Mouse (Mus musculus): ENCODE measurements around the gene A830031A19Rik. TPM values are rescaled to one million over a fixed set of nuclear protein-coding genes. Genes with fewer than 3 reads are reported as not detected.
A peak's percentile ranks its signal among the peaks of the same experiment; 100 is the strongest.

A830031A19Rik gene
- total RNA-seq, 2 experiments from 2014 or later = not detected

DNA sequence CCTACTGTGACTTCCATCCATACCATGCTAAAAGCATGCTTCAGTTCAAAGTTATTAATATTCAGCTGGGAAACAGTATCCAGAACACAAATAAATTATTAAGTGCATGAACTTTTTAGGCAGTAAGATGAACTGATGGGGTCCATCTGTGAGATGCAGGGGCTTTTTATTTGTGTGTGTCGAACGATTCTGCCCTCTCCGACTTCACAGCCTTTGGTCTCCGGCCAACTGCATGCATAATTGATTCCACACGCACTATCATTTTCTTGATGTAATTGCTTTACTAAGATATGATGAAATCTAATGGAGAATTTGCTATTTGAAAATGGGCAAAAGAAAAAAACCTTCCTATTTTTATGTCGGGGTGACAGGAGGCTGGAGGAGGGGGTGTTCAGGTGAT is 22.2 kb upstream of the A830031A19Rik start:
- ATAC-seq (replicated peaks; ENCODE audit: low FRiP score, poor library complexity, severe bottlenecking) = no peak

DNA sequence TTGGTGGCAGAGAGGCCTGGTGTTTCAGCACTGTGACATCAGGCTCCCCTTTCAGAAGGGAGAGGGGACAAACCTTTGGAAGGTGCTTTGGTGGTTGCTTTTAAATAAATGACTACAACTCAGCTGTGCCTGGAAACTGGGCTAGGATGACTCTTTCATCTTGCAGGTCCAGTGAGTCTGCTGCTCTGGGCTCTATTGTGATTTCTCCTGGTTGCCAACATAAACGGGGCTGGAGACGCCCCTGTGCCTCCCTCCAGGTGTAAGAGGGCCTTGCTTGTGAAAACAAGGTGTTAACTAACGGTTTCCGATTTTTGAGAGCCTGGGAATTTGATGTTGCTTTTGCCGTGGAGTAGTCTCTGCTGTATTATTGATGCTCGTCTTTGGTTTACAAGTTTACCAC is 21.6 kb upstream of the A830031A19Rik start:
- ATAC-seq (replicated peaks; ENCODE audit: low FRiP score, poor library complexity, severe bottlenecking) = no peak

DNA sequence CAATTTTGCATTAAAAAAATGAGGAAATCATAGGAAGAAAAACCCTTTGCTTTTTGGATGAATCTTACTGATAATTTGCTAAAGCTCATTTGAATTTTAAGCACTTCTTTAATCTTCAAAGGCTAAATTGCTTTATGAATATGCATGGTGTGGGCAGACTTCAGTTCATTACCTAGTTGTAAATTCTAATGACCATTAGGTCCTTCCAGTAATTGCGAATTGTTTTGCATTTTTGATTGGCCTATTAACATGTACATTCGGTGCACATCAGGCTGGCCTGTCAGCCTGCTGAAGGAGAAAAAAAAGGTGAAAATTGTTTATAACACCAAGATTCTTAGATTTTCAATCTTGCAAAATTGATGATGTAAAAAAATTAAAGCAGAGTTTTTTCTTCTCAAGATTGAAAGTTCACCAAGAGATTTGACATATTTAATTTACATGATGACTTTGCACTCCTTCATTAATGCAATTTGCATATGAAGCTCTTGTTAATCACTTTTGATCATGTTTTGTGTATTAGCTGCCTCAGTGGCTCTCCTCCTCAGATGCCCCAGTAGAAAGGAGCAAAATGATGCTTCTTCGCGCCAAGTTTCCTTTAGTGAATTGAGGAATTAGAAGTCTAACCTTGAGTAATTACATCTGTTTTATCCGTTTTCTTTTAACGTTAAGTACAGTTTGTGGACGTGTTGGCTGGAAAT is 21.0 kb upstream of the A830031A19Rik start:
- no peak for ATAC-seq (replicated peaks; ENCODE audit: low FRiP score, poor library complexity, severe bottlenecking)

DNA sequence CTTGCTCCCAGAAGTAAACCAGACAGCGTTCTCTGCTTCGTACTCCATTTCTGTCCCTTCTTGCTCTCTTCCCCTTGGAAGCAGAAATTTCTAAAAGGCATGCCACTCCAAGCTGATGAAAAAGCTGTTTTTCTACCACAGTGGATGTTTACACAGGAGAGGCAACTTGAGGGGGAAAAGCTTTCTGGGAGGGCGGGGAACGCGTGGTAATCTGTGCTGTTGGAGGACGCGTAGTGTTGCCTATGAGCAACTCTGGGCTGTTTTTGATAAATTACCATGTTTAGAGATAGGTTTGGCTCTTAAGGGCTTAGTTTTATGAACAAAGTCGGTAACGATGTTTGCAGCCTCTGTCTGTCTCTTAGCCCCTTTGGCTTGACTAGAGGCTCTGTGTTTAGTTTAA is 20.4 kb upstream of the A830031A19Rik start:
- ATAC-seq (replicated peaks; ENCODE audit: low FRiP score, poor library complexity, severe bottlenecking) = no peak

DNA sequence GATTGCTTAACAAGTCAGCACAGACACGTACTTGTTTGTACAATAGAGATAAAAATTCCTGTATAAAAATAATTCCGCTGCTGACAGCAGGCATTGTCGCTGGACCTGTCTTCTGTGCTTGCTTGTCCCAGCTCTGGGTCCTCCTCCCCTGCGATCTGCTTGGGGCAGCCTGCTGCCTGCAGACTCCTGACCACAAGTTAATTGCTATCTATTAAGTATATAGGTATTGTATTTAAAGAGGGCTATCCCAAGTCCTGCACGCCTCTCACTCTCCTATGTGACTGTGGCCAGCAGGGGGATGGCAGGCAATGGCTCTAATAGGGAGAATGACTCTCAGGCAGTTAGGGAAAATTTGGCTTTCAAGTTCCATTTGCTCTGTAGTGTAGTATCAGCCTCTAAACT is 19.2 kb upstream of the A830031A19Rik start:
- 0 out of 2 replicates have a peak, but pooled peaks have one; percentile 29 for ATAC-seq (replicated peaks; ENCODE audit: low FRiP score, poor library complexity, severe bottlenecking)

DNA sequence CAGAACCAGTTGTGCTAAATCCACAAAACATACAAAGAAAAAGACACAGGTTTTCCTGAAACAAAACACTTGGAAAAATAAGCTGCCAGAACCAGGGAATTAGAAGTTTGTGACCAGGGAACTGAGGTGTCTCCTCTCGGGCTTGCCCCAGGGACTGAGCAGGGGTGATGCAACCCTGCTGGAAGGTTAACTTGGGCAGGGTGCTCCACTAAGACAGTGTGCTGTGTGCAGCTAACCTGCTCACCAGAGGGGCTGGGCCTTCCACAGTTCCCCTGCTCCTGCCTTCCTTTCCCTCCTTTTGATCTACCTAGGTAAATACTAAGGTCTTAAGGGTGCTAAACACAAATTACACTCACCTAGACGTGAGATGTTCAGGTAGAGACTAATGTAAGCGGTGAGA is 17.8 kb upstream of the A830031A19Rik start:
- ATAC-seq (replicated peaks; ENCODE audit: low FRiP score, poor library complexity, severe bottlenecking) = no peak

DNA sequence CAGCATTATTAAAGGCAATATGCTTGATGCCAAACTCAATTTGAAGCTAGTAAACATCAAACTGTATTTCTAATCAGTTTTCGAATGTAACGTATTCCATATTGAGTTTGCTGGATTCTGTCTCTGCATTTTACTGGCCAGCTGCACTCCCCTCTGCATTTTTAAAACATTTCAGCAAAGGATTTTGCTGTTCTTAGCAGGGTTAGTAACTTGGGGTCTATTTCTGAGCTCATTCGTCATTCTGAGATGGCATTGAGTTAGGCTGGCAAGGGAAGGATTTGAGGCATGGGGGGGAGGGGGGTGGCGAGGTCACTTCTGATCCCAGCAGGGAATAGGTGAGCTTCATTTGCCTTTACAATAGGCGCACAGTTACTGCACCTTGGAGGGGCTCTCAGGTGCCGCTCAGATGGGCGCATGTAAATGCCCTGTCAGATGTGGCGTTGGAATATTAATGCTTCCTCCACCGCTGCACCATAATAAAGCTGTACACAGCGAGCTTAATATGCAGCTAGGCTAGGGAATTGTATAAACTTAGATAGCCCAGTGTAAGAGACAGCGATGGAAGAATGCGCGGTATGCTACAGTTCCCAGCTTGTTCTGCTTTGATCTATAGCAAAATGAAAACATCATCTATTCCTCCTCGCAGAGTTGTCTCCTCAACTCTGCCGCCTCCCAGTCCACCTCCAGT is 16.7 kb upstream of the A830031A19Rik start:
- ATAC-seq (replicated peaks; ENCODE audit: low FRiP score, poor library complexity, severe bottlenecking) = no peak

DNA sequence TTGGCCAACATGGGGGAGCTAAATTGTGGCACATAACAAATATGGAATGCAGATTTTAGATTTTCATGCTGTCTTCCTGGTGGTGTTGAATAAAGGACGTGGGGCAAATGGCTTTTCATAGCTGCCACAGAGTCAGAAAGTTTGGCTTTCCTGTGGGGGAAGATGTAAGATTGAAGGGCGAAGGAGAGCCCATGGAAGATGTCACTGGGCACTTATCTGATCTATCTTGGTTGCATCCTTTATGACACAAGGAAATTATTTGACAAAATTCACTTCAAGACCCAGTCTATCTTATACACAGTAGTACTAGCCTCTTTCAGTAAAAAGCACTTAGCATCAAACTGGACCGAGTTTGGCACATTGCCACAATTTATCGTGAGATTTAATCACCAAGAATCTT is 15.6 kb upstream of the A830031A19Rik start:
- ATAC-seq (replicated peaks; ENCODE audit: low FRiP score, poor library complexity, severe bottlenecking) = no peak

DNA sequence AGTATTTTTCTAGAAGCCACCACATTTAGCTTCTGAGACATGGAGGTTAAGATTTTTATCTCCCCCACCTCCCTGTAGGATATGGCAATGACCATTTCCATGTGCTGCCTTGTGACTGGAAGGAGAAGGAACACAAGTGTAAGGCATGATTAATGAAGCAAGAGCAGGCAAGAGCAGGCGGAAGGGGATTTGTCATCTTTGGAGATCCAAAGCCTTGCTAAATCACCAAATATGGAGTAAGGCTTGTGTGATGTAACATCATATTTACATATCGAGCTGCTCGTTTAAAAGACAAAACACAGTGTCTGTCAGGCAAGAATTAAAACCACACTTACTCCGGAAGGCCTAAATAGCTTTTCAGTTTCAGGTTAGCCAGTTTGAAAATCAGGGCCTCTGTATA is 12.2 kb upstream of the A830031A19Rik start:
- ATAC-seq (replicated peaks; ENCODE audit: low FRiP score, poor library complexity, severe bottlenecking) = no peak

DNA sequence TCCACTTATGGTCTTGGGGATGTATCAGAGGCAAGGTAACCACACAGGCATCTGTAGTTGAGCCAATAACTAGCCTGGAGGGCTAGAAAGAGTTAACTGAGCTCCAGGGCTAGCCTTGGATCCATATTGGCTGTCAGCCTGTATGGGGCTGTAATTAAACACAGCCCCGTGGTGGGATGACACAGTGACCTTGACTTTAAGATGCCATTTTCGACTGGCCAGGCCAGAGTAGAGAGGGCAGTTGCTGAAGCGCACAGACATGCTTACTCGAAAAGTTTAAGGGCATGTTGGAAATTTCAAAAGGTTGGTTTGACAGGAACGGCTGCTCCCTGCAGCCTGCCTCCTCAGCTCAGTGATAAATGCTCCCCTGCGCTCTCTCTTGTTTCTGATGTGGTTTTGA is 11.1 kb upstream of the A830031A19Rik start:
- no peak for ATAC-seq (replicated peaks; ENCODE audit: low FRiP score, poor library complexity, severe bottlenecking)

DNA sequence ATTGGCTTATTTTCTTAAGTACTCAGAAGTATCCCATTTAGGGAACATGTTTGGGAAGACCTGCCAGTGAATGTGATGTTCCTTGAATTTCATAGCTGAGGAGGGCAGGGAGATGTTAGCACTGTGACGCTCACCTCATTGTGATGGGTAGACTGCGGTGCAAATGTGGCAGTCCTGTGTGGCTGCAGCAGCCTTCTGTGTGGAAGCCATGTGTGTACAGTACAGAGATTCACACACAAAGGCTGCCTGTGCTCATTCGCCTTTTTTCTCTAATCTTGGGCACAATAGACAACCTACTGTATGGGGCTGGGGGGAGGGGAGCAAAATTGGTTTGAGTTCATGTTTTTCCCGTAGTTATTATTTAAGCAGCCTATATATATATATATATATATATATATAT is 9.7 kb upstream of the A830031A19Rik start:
- no peak for ATAC-seq (replicated peaks; ENCODE audit: low FRiP score, poor library complexity, severe bottlenecking)

DNA sequence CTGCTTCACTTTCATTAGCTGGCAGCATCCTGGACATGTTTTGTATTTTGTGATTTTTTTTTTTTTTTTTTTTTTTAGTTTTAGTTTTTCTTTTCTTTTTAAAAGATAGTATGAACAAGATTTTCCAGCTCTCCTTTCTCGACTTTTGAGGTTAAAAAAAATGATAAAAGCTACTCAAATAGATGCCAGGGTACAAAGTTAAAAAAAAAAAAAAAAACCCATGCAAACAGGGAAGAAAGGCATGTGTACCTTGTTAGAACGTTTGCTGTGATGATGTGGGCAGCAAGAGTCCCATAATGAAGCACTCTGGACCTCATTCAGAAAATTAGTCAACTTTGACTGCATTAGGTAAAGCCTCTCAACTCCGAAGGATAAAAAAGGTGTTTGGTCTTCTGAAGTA is 9.2 kb upstream of the A830031A19Rik start:
- no peak for ATAC-seq (replicated peaks; ENCODE audit: low FRiP score, poor library complexity, severe bottlenecking)

DNA sequence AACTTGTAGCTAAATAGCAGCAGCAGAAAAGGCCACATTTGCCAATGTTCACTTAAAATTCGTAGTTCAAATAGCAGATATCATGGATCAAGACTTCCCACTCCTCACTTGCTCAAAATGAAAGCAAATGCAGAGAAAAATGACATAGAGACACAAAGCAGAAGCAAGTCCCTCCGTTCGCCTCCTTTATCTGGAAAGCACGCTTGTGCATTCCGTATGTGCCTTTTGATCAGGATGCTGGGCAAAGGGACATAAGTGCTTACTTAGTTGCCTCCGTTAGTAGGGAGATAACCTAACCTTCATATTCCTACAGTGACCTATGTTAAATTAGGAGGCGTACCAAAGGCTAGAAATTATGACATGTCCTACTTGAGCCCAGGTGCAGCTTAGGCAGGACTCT is 8.6 kb upstream of the A830031A19Rik start:
- ATAC-seq (replicated peaks; ENCODE audit: low FRiP score, poor library complexity, severe bottlenecking) = peak; percentile 23

DNA sequence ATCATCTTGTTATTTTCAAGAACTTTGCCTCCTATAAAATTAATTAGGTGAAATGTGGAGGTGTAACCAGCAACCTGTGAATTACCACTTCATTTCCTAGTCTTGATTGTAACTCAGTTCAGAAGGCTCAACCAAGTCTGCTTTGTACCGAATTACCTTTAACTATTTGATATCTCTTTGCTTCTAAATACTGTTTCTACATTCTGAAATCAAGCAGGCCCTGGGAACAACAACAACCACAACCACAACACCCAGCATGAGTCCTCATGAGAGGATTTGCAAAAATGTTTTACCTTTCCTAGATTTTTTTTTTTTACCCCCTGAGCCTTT is 8.2 kb upstream of the A830031A19Rik start:
- no peak for ATAC-seq (replicated peaks; ENCODE audit: low FRiP score, poor library complexity, severe bottlenecking)

DNA sequence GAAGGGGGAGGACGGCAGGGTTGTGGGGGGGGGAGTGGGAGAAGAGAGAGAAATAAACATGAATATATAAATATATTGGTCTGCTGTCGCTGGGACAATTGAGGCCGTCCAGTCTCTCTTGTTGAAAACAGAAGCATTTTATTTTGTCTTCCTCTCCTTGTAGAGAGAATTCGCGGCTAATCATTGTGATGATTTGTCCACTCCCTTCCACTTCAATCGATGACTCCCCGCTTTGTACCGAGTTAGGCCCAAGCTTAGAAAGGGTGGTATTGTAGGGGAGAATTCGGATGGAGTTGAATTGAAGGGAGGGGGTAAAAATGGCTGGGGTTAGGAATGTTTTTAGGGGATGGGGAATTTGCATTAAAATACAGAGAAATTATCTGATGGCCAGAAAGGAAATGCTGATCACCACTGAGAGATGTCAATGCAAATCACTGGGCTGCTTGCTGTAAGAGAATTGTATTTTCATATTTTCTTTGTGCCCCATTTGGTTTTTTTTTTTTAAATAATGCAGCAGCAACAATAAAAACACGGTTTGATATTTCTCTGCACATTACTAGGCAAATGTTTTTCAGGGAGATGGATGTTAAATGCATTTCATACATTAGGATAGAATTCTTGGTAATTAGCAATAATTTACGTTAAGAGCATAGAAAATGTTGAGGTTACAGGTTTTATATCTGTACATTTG is 7.7 kb upstream of the A830031A19Rik start:
- no peak for ATAC-seq (replicated peaks; ENCODE audit: low FRiP score, poor library complexity, severe bottlenecking)

DNA sequence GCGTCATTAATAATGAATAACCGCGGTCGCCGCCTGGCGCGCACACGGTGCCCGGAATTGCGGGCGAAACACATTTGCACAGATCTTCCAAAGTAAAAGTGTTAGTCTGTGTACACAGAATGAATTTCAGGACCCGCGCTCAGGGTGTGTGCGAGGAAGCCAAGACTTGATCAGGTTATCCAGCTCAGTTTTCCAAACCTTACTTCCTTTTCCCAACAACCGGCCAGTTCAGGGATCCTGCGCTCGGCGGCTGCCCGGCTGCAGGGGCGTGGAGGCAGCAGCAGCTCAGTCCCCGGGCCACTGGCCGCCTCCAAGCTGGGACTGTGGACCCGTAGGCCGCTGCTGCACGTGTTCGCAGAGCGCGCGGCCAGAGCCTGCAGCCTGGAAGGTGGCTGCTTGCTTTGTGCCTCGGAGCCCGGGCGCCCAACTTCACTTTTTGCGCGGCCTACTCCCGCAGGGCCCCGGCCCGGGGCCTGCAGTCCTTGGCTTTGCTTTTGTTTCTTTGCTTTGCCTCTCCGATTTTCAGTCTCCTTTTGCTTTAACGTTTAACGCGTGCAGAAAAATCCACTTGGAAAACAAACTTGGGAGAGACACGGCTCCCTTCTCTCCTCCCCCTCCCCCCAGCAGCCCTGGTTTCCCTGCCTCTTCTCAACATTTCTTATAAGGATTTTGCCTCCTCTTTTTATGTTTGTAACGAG is 7.0 kb upstream of the A830031A19Rik start:
- 0 out of 2 replicates have a peak, but pooled peaks have one; percentile 21 for ATAC-seq (replicated peaks; ENCODE audit: low FRiP score, poor library complexity, severe bottlenecking)

DNA sequence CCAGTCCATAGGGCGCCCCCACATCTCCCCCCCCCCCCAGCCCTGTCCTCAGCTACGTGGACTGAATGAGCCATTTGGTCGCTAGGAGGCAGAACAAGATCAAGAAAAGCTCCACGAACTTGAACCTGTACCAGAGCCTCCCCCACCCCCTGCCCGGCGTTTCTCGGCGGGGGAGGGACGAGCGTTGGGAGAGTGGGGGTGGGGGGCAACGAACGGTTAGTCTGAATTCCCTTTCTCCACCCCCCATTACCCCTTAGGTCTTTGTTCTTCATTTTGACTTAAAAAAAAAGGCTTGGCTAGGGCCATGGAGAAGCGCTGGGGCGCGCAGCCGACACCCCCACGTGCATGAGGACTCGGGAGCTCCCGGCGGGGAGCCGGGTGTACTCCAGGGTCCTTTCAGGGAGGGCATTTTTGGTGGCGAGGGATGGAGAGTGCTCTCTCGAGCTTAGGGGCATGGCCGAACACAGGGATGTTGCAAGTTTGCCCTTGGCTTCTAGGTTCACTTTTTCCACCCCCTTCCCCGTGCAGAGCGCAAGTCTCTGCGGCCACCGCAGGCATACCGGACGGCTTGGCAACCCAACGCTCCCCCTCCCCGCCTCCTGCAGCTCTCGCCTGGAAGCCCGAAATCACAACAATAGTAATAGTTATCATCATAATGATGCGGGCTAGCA is 6.3 kb upstream of the A830031A19Rik start:
- ATAC-seq (replicated peaks; ENCODE audit: low FRiP score, poor library complexity, severe bottlenecking) = peak; percentile 24; the same call in 1 of the 2 replicates

DNA sequence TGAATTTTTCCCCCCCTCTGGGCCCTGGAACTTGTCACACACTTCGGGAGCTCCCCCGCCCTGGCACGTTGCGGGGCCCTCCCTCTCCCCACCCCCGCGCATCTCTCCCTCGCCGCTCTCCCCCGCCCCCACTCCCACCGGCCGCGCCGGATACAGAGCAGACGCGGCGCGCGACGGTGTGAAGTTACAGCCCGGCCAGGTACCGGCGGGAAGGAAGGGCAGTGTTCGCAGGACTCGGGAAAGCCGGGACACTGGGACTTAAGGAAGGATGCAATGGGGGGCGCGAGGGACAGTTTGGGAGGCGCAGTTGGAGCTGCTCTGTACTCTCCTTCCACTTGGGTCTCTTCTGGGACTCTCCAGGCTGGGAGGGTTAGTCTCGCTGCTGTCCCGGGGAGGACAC is 5.7 kb upstream of the A830031A19Rik start:
- ATAC-seq (replicated peaks; ENCODE audit: low FRiP score, poor library complexity, severe bottlenecking) = no peak

DNA sequence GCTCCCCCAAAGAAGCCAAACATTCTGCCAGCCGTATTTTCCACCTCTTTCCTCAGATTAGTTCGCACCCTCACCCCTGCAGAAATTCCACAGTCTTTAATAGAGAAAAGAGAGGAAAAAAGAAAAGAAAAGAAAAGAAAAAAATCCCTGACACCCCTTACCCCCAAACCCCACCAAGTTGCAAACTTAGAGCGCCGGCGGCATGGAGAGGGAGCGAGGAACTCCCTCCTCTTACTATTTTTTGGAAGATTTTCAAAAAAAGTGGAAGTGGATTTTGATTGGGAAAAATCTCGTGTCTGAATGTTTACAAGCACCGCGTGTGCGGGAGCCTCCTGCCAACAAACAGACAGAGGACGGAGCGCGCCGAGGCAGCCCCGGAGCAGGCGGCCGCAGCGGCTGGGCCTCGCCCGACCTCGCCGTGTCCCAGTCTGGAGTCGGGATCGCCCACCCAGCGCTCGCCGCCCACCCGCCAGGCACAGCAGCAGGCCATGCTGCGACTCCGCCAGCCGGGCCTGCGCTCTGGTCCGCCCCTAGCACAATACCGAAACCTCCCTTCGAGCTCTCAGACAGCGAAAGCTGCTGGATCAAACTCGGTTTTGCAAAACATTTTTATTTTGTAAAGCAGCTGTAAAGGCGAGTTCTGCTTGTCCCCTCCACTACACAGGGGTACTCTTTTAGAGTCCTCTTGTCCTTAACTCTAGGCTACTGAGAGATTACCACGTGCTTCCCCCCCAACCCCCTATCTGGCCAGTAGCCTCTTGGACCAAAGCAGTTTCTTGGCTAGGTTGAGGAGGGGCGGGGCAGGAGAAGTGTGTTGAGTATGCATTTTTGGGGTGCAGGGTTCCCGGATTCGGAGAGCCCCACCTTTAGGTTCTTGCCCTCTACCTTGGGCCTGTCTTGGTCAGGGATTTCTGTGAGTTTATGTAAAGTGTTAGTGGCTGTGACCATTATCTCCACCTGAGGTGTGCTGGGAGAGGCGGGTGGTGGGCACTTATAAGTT is 4.8 kb upstream of the A830031A19Rik start:
- peak; percentile 39; the same call in 1 of the 2 replicates for ATAC-seq (replicated peaks; ENCODE audit: low FRiP score, poor library complexity, severe bottlenecking)

All from erythroblast, adult 5-6 weeks (primary cell).